Mouse (Mus musculus) retina, postnatal 7 days (tissue): ENCODE measurements around the gene Laptm4a.
"Not testable (repeated sequence)": the region's sequence is repeated elsewhere in the genome, so short reads cannot be mapped to it uniquely, and the experiment has no call there.

Source experiments
- DNase-seq: peaks from one replicate; pipeline ENCODE4 v3.0.0-alpha.2; 2012; ENCODE audit warnings: low read depth, low spot score

The Laptm4a gene

DNA sequence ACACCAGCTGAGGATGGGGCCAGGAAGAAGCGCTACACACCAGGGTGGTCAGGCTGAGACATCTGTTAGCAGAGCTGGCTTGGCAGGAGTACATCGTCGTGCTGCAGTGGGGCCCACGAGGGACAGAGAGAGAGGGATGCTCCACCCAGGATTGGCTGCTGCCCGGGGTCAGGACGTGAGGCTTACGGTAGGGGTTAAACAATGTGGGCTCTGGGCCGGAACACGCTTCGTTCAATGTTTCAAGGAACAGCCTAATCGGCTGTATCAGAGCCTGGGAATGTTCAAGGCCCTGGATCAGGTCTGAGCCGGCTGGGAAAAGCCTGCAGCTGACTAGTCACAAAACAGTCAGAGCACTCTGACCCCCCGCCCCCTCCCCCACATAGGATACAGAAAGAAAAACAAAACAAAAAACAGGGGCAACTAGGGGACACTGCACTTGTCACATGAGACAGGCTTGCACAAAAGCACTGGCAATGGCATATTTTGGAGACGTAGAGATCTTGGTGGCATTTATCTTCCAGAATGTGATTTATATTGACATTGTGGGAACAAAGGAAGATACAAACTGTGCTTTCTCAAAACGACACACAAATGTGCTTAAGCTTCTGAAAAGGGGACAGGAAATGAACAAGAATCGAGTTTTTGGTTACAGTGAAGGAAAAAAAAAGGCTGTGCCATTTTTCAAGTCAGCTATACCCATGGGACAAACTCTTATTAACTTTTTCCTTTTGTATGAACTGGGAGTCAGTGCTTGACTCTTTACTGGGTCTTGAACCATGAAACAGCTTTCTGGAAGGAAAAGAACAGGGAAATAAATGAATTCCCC, 8.4 kb upstream of the Laptm4a start:
- no peak for DNase-seq

DNA sequence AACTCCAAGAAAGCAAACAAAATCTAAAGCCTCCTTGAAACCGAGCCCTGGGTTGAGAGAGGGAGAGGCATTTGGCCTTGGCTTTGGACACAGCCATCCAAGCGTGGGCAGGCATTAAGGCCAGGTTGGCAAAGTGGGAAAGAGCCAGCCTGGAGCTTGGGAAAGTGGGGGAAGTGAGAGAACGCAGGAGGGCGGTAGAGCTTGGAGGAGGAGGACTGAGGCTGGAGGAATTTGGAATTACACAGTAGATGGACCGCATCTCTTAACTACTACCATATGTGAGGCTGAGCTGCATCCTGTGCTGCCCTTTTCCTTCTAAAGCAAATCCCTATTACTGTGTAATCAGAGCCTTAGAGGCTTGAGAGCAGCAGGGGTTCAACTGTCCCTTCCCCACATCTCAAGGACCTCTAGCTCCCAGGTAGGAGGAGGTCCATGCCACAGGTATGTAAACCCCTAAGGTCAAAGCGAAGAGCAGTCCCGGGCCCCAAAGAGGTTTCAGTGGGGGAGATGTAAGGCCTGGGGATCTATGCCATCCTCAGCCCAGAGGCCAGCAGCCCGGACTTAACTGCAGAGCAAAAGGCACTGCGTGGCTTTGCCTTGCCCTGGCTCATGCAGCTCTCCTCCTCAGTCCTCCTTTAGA, 7.6 kb upstream of the Laptm4a start:
- DNase-seq = no peak

DNA sequence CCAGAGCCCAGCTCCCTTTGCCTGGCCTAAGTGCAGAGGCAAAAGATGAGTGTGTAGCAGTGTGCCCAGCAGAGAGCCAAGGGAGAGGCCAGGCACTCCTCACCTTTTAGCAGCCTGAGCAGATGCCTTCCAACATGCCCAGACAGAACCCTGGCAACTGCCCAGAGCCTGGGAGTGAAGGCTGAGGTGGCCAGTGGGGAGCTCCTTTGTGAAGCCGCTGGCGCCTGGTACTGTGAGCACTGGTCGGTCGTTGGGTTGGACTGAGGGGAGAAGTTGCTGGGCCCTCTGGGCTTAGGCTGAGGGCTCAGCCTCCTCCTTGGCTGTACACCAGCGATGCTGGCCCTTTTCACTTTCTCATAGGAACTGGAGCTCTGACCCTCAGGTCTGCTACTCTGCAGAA, 5.1 kb upstream of the Laptm4a start:
- no peak for DNase-seq

DNA sequence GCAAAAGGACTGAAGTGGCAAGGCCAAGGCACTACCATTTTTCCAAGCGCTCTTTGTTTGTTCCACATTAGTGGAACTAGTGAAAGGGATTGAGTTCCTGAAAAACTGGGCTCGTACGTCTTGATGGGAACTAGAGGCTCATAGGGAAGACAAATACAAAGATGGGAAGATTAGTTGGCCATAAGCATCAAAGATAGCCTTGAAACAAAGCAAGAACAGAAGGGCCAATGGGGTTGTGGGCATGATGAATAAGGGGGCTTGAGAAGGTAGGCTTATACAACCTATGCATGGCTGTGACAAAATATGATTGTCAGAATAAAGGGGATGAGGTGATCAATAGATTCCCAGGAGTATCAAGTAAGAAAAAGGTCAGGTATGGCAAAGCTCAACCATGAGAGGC, 2.2 kb upstream of the Laptm4a start:
- no peak for DNase-seq

DNA sequence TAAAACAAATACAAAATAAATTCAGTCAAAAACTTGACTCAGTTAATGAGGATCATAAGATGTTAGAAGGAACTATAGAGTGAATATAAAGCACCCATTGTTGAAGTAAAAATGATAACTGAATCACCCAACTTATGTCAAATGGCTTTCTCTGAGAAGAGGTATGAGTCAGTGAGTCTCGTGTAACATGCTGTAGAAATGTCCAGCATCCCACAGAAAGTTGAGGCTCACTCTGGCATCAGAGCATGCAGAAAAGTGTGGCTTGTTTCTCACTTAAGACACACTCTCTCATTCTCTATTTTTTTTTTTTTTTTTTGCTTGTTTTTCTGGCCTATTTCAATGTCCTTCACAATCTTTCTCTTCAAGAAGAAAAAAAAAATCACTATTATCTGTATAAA, 469 bp upstream of the Laptm4a start:
- DNase-seq = no peak

DNA sequence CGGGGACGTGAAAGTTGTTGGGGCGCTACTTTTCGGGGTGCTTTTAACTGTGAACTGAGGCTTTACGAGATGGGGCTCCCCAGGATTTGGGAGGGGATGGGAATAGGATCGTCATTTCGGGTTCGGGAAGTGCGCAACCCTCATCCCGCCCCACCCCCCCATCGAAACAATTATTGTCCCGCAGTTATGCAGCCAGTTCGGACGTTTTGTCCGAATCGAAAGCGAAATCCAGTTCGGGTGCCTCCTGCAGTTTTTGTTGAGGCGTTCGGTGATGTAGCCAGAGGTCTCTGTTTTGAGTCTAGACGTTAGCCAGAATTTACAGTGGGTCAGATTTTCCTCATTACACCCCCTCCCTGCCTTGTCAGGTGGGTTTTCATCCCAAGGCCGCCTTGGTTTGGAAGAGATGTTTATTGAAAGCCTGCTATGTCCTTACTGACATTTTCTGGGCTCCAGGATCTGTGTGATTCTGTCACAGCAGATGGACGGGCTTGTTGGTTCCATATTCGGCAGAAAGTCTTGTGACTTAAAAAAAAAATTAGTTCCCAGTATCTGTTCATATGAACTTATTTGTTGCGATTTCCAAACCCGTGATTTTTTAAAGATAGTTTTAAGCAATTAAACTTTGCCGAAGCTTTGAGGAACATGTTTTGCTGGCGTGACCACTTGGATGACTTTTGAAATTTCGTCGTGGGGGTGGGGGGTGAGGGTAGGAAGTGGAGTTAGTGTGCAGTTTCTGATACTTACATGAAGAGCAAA, 1.1 kb downstream of the Laptm4a start:
- DNase-seq = no peak

DNA sequence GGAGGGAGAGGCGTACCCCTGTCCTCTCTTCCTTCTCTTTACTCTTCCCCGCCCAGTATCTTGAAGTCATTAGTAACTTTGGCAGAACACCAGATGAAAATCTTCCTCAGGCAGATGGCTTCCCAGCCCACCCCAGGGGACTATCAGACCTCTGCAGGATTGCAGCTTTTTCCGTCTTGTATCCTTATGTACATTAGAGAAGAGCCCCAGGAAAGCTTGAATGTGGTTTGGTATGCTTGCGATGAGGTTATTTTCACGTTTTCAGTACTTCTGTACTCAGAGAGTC, 1.6 kb downstream of the Laptm4a start:
- DNase-seq = no peak

DNA sequence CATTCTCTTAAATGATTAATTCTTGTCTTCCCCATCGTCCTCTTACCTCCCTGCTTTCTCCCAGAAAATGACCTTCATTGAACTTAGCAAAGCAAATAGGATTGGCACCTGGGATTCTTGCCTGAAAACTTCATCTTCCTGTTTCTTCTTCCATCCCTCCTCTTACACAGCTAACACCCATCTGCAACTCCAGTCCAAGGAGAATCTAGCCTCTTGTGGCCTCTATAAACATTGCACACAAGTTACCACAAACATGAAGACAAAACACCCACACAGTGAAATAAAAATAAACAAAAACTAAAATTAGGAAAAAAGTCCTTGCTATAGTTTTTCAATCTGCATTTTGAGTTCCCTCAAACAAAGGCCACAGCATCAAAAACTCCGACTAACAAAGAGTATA, 2.1 kb downstream of the Laptm4a start:
- DNase-seq = no peak

DNA sequence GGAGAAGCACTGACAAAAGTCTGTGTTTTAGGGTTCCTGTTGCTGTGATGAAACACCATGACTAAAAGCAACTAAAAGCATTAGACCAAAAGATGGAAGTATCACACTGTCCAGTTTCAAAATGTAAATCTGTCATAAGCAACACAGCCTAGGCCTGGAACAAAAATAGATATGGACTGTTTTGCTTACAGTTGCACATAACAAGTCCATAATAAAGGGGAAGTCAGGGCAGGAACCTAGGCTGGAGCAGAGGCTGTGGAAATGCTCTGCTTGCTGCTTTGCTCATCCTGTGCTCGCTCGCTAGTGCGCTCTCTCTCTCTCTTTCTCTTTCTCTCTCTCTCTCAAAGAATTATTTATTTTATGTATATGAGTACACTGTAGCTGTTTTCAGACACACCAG, 6.2 kb downstream of the Laptm4a start:
- no peak for DNase-seq

DNA sequence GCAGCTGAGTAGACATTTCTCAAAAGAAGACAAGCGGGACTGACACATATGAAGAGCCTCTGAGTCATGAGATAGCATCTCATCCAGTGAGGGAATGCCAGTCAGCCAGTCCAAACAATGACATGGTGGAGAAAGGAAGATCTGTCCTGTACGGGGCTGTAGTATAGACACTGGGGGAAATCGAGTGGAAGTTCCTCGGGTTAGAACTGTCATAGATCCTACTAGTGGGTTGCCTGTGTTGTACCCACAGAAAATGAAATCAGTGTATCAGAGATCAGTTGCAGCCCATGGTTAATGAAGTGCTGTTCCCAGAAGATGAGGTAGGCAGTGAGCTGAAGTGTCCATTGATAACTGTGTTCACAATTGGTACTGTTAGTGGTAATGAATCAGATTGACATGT, 7.3 kb downstream of the Laptm4a start:
- no peak for DNase-seq

DNA sequence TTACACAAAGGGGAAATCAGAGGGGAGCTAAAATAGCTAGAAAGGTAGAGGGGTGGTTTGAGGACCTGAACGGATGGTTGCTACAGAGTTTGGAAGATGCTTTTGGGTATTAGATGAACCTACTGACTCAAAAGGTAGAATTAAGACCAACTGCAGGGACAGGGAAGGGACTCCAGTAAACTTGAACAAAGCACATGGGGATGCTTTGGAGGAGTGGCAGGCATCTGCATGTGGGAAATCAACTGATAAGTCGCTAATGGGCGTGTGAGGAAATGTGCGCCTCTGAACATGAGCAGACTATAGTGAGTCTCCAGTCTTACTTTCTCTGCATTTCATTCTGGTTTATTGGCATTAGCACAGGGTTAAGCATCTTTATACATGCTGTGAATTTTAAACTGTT, 9.6 kb downstream of the Laptm4a start:
- no peak for DNase-seq

DNA sequence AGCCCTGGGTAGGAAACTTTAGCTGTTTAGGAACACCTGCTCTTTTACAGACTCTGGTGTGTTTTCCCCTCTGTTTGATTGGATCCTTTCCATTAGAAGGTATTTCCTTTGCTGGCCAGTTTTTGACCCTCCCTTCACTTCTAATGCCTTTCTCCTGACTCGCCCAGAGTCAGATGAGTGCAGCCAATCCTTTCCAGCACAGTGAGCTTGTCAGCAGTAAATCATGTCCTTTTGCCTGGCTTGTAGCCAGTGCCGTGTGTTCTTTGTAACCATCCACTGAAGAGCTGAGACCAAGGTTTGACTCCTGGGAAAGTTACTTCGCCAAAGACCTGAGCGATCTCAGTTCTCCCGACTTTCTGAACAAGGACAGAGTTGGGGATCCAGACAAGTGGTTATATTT, 13.9 kb downstream of the Laptm4a start:
- no peak for DNase-seq

DNA sequence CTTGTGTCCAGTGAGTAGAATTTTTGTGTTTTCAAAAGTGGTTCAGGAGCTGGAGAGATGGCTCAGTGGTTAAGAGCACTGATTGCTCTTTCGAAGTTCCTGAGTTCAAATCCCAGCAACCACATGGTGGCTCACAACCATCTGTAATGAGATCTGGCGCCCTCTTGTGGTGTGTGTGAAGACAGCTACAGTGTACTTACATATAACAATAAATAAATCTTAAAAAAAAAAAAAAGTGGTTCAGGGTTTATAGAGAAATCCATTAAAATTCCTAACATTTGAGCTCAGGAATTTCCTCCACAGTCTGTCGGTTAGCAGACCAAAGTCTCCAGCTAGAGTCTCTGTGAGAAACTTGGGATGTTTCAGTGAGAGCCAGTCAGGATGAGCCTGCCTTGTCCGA, 14.7 kb downstream of the Laptm4a start:
- DNase-seq = not testable (repeated sequence)

DNA sequence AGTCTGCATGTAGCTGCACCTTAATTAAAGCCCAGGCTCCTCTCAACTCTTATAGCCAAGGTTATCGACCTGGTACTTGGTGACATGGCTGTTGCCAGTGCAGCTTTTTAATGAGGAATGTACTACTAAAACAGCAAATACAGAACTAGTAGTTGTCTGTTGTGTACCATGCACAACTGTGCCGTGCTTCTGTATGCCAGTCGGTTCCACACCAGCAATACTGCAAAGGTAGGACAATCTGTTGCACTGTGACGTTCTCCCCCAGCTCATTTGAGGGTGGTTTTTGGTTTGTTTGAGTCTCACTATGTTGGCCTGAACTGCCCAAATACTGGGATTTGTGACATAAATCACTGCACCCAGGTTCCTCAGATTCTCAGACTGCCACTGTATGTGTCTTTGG, 18.0 kb downstream of the Laptm4a start:
- no peak for DNase-seq

DNA sequence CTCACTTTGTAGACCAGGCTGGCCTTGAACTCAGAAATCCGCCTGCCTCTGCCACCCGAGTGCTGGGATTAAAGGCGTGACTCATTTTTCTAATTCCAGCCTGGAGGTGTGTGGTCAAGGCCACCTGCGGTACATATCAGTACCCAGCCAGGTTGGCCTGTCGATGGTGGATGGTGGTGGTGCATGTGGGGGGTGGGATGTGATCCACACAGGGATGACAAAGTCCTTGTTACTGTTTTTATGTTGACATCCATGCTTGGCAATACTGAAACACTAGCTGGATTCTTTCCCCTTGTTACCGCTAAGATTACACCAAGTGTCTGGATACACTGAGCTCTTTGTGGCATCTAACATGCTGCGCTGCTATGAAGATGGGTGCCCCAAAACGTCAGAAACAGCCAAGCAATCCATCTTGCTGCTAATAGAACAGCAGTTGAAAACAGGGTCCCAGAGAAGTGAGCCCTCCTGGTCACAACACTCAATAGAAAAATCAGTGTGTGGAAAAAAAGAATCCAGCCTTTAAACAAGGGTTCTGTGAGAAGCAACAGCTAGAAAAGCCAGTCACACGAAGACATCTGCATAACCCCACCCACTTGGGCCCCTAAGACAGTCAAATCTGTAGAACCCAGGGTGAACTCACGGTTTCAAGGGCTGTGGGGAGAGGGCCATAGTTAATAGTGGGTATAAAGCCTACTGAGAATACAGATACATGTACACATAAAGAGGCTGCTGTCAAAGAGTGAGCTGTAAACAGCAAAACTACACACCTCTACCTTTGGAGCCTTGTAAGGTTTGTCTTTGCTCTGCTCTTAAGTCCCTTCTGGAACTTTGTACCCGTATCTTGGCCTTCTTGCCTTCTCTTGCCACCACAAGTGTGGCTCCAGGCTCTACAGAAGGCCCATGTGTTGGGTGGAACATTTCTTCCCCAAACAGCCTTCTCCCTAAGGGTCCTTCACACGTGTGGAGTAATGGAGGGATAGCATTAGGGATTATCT, 18.8 kb downstream of the Laptm4a start:
- no peak for DNase-seq

DNA sequence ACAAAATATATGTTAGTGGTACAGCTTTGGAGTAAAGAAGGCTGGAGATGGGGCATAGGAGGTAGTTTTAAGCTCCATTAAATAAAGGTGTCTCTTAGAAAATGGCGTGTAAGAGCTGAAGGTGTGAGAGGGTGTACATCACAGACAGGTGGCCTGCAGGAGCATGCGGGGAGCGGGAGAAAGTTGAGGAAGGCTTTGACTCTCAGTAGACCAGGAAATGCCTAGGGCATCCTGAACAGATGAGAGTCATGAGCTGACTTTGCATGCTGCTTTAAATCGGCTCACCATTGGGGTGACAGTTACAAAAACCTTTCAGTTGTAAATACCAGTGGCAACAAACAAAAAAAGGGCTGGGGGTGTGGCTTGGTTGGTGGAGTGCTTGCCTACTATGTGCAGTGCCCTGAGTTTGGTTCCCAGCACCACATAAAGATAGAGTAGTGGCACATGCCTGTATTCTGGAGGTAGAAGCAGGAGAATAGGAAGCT, 19.7 kb downstream of the Laptm4a start:
- no peak for DNase-seq

DNA sequence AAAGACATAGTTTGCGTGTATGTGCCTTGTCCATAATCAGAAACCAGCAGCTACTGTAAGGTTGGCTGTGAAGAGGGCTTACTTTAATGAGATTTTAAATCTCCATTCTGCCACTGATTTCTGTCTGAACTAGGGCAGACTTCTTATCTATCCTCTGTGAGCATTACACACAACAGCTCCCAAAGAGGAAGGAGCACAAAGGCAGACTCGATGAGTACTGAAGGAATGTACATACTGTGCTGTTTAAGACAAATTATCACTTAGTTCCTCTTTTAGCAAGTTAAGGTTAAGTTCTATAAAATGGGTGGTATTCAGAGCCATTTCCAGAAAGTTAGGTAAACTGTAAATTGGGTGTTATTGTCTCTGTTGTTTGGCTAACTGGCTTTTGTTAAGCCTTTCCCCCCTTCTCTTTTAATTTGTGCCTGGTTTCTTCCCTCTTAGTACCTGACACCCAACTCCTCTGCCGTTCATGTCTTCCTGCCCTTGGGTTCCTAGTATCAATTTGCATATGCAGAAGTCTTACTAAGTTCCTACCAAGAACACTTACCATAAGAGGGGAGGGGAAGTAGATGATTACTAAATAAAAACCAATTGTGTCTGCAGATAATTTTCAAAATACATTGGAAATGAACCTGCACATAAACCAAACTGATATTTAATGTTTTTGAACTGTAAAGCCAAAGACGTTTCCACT, 20.4 kb downstream of the Laptm4a start:
- DNase-seq = no peak

DNA sequence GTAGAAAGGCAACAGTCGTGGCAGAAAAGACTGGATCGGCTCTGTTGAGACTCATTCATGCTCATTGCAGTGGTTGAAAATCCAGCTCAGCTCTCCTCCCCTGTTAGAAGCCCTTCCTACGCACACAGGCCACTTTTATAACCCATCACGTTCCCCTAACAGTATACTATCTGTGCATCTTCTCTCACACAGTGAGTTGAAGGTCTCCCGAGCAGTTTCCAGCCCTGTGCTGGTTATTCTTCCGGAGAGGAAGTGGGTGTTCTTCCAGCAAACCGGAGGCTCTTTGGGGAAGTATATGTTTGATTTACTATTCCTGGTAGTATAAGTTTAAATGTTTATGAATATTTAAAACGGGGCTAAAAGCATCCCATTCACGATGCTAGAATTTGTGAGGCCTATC, 25.7 kb downstream of the Laptm4a start:
- no peak for DNase-seq

DNA sequence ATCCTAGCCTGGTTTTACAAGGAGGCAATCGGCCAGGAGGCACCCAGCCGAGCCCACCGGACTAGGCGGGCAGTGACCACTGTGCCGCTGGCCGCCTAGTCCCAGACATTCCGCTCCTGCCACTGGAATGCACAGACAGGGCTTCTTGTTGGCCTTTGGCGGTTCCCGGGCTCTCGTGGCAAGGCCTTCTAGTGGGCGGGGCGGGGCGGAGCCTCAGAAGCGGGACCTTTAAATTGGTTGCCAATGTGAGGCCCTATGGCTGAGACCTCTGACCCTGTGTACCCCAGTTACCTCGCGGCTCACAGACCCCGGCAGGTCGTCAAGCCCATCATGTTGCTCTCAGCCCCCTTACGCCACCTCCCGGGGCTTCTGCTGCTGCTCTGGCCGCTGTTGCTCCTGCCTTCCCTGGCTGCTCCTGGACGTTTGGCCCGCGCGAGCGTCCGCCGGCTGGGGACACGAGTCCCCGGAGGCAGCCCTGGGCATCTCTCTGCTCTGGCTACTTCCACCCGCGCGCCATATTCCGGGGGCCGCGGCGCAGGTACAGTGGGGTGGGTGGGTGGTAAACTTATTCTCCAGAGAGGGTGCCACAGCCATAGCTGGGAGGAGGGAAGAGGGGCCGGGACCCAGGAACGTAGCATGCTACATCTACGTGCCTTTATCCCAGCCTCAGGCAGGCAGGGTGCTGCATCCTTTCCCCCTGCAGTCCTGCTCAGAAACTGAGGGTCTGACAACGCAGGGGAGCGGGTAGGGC, 26.4 kb downstream of the Laptm4a start, which contains the start of gene Matn3:
Matn3 (plus strand) TSS at position 216 of the 751 bp plus-strand sequence.
- DNase-seq = no peak

DNA sequence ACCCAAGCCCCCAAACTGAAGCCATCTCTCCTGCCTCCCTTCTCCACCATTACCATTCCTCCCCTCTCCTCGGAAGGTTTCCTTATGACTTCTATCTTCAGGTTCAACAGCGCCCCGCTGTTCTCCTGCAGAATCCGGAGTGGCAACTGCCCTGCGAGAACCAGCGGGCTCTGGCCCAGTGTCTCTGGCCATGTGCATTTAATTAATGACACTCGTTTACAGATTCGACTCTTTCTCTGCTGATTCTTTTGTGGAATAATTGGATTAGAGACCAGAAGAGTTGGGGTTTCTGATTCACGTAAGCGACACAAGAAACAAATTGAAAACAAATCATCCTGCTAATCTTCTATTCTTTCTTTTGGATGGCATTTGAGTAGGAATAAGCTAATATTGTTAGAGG, 31.7 kb downstream of the Laptm4a start:
- DNase-seq = no peak
